Mouse (Mus musculus): ENCODE results near the gene Hist1h1d.

- TF ChIP-seq POLR2A (IDR thresholded peaks at IDR 0.05; ENCODE audit: insufficient read depth, low read depth, low read length), result no peak
- no peak for TF ChIP-seq EP300 (IDR thresholded peaks at IDR 0.05; ENCODE audit: insufficient read depth, low read depth, low read length)
- no peak for TF ChIP-seq CTCF (IDR thresholded peaks at IDR 0.05)
Measured at GRCm38 (mm10) chr13:23538249-23538648, 14.8 kb upstream of the Hist1h1d start.
